Mouse (Mus musculus): ENCODE results near the gene Acp6.
"Not testable (repeated sequence)": the region's sequence is repeated elsewhere in the genome, so short reads cannot be mapped to it uniquely, and the experiment has no call there.

Acp6 gene

GRCm38 (mm10) chr3:97158611-97159508 lies at the start of gene Acp6:
TSS of gene Acp6 (plus strand) at chr3:97158777.
- peak; percentile 94 to 97 for DNase-seq

- no peak for DNase-seq
These were observed 41.1 kb upstream of the Acp6 start for GRCm38 (mm10) chr3:97117511-97117910.

DNA sequence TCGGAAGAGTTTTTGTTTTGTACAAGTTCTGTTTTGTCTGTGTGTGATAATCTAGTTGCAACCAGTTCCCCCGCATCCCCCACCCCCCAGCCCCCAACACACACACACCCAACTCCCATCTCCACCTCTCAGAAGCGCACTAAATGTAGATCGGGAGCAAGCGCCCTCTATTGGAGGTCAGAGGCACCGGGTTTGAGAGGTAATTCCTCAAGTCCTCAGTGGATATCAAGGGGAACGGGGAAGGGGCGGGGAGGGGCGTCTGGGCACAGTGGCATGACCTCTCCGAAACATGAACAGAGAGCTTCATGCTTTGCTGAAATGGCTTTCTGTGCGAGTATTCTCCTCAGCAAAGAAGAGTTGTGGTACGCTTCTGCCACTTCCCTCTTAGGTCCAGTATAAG lies 40.3 kb upstream of the Acp6 start:
- DNase-seq: peak in 1 of 2 experiments; percentile 42

GRCm38 (mm10) chr3:97124193-97124592 lies 34.4 kb upstream of the Acp6 start:
- peak in 1 of 2 experiments; percentile 5 for DNase-seq

GRCm38 (mm10) chr3:97129410-97129809 lies 29.2 kb upstream of the Acp6 start:
- DNase-seq: no peak

GRCm38 (mm10) chr3:97137666-97138065 lies 20.9 kb upstream of the Acp6 start:
- DNase-seq: not testable (repeated sequence)

GRCm38 (mm10) chr3:97151092-97151491 lies 7.5 kb upstream of the Acp6 start:
- DNase-seq: peak in 1 of 2 experiments; percentile 57

DNA sequence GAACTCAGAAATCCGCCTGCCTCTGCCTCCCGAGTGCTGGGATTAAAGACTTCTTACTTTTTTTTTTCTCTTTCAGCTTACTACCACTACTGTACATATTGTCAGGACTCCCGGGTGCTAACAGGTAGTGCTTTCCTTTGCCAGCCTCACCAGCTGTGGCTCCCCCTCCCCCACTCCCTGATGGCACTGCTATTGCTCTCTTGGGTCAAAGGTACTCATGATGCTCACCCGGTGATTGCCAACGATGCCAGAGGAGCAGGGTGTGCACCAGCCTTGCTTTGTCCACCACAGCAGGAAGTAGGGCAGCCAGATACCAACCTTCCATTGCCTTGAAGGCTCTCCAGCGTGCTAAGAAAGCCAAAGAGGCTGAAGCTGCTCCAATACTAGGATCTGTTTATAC lies 2.1 kb upstream of the Acp6 start:
- peak; percentile 47 to 78 for DNase-seq

DNA sequence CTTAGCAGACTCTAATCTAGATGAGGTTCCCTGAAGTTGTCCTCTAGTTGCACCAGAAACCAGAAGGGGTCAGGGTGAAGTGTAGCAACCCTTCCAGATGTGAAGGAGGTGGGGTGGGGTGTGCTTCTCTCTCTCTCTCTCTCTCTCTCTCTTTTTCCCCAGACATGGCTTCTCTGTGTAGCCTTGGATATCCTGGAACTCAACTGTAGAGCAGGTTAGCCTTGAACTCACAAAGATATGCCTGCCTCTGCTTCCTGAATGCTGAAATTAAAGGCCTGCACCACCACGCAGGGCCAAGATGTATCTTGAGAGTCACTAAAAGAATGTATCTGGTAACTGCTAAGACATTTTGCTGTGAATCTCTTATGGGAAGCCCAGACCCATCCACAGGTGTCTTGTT lies 1.3 kb upstream of the Acp6 start:
- DNase-seq: no peak

GRCm38 (mm10) chr3:97157958-97158599 lies 498 bp upstream of the Acp6 start:
- peak; percentile 84 to 85 for DNase-seq

- peak in 1 of 2 experiments; percentile 58 for DNase-seq
These were observed 903 bp downstream of the Acp6 start for GRCm38 (mm10) chr3:97159509-97159850.

DNA sequence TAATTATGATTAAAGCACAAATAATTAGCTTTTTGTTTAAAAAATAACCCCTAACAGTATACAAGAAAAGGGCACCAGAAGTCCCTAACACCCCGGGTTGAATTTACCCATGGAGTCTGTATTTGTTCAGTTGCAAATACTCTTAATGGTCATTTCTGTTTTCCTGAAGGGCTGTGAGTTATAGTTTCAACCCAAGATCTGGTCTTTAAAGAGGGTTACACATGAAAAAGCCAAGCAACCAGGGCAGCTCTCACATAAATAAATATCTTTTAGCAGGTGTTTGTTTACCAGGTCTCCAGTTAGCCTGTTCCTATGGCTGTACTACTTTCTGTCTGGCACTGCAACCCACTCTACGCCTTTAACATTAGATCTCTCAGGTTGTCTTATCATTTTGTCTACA lies 1.4 kb downstream of the Acp6 start:
- no peak for DNase-seq

DNA sequence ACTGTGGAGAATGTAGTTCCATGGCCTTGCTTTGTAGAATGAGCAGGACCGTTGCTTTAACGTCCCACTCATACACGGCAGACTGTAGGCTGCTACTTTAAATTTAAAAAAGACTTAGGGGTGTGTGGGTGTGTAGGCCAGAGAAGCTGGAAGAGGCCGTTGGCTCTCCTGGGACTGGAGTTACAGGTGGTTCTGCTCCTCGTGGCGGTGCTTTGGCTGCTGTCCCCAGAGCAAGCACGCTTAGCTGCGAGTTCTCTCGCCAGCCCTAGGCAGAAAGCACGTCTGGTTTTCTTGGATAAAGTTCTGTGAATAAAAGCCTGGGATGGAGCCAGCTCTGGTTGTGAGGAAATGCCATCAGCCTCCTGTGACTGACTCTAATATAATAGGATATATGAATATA lies 2.3 kb downstream of the Acp6 start:
- peak; percentile 34 to 58 for DNase-seq

GRCm38 (mm10) chr3:97161773-97162172 lies 3.2 kb downstream of the Acp6 start:
- DNase-seq: no peak

DNA sequence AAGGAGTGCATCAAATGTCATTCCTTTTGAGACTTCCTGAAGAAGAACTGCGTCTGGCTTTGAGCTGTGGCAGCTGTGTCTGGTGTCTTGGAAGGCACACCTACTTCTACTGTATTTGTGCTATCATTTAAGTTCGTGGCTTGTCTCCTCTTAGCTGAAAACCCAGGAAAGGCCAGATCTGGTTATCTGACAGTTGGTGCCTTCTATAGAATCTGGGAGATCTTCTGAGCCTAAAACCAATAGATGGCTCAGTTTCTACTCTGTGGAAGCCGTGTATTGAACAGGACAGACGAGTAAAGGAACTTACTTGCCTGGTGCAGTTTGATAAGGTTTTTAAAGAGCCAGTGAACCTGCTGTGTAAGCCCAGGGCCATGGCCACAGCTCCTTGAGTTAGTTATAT lies 5.9 kb downstream of the Acp6 start:
- DNase-seq: no peak

- no peak for DNase-seq
These were observed 8.5 kb downstream of the Acp6 start for GRCm38 (mm10) chr3:97167126-97167525.

GRCm38 (mm10) chr3:97171531-97171930 lies 13.0 kb downstream of the Acp6 start:
- DNase-seq: peak; percentile 57 to 58

GRCm38 (mm10) chr3:97172231-97172630 lies 13.7 kb downstream of the Acp6 start:
- DNase-seq: peak; percentile 79 to 91

DNA sequence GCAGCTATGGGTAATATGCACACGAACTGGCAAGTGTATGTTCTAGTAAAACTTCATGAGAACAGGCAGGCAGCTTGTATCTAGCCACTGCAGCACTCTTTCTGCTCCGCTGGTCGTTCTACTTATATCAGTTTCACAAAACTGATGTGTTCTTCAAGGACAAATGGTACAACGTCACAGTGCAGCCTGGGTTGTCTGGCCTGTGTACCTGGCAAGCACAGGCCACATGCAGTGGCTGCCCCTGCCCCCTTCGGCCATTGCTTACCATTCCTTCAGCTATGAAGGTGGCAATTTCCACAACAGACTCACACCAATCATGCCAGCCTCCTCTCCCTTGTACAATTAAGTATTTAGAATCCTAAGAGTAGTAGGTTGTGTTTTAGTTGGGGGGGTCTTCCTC lies 14.1 kb downstream of the Acp6 start:
- DNase-seq: no peak

DNA sequence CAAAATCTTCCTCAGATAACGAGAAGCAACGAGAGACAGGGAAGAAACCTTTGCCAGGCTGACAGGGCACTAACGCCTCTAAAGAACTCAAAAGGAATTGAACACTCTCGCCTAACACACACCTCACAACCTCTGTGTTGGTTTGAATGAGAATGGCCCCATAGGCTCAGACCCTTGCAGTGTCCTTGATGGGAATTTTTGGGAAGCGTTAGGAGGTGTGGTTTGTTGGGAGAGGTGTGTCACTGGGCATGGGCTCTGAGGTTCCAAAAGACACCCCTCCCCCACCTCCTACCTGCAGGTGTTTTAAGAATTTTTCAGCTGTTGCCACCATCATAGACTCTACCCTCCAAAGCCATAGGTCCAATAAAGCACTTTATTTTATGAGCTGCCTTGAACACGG lies 20.3 kb downstream of the Acp6 start:
- DNase-seq: no peak

DNA sequence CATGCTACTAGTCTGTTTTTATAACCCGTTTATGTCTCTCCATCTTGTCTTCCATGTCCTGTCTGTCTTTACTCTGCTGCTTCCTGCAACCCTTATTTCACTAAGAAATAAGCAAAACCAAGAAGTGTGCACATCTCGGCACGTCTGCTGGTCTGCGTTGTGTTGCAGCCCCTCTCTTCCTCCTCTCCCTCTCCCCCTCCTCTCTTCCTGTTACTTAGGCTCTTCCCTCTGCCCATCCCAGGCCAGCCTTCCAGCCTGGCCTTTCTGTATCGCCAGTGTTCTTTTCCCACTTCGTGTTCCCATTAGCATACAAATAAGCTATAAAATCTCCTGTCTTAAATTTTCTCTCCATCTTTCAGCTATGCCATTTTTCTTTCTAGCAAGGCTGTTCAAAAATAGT lies 21.9 kb downstream of the Acp6 start:
- no peak for DNase-seq

DNA sequence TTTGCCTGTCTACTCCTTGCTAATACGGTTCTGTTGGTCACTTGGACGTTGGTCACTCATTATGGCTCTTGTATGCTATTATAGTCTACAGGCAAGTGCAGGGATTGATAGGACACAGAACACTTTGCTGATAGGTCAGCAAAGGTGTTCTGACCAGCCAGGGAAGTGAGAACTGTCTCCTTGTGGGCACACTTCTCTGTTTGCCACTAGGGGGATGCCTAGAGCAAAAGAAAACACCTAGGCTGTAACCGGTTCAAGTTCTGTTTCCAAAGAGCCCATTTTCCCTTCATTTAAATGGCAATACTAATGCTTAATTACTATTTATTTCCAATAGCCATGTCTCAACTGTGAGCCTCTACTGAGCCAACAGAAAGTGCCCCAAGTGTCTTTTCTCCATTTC lies 25.2 kb downstream of the Acp6 start:
- DNase-seq: peak; percentile 33 to 35

DNA sequence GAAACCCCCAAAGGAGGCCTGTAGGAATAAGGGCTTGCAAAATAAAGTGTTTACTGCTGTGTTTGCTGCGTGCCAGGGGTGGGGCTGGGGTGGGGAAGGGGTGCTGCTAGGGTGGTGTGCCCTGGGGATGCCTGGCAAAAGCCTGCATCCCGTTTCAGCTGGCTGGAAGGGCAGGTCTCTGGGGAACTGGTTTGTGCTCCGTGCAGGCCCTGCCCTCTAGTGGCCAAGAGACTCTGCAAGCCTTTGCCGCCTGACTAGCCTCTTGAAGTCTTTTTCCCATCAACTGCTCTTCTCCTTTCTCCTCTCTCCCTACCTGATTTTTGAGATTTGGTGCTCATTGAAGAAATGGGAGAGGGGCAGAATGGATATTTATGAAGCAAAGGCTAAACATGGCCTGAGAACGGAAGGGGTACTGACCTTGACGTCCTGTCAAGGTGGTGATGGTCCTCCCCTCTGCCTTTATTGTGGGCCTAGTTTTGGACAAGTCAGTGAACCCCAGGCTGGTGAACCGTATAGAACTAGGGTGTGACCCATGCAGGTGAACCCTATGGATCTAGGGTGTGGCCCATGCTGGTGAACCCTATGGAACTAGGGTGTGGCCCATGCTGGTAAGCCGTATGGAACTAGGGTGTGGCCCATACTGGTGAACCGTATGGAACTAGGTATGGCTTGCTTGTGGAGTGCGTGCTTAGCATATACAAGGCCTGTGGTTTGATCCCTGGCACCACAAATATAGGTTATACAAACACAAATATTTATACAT lies 26.7 kb downstream of the Acp6 start:
- peak; percentile 84 to 89 for DNase-seq

All from kidney, postnatal 36 days (tissue).